Mouse (Mus musculus) bone marrow, adult 2 months (tissue): ENCODE measurements around the gene Cmtm6.

Experiments used
- CTCF ChIP-seq: fragments of 200-500 bp; IDR thresholded peaks from 2 replicates; pipeline ENCODE4 v1.5.1; 2011; ENCODE audit warnings: low read length, control low read depth; ENCODE audit not compliant: control insufficient read depth, insufficient read depth
- POLR2A ChIP-seq: fragments of 200-500 bp; IDR thresholded peaks from 2 replicates; pipeline ENCODE4 v1.6.1; 2011; ENCODE audit warnings: low read depth, mild to moderate bottlenecking, control low read depth, low read length, borderline replicate concordance; ENCODE audit not compliant: control insufficient read depth

DNA sequence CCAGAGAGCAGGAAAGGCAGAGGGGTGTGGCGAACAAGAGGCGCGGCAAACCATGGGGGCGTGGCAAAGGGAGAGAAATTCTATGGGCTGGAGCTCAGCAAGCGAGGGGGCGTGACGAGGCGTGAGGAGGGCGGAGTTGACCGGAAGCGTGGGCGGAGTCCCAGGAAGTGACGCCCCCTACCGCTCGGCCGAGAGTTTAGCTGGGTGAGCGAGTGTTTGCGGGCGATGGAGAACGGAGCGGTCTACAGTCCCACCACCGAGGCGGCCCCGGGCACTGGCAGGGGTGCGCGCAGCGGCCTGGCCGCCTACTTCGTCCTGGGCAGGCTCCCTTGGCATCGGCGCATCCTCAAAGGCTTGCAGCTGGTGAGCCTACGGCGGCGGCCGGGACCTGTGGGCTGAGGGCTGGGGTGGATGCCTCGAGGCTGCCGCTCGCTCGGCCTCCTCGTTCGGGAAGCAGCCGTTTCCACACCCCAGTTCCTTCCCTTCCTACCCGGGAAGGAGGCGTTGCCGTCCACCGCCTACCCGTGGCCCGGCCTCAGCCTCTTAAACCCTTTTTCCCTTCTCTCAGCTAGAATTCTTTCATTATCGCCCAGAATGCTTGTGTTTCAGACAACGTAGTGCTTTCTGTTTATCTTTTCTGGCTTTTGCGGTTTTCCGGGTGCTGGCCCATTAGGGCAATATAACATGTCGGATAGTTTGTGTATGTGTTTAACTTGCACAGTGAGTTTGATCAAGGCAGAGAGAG, at the start of gene Cmtm6:
- TF ChIP-seq POLR2A: peak; percentile 94; the same call in 1 of the 2 replicates
- peak; percentile 62; the same call in 1 of the 2 replicates for TF ChIP-seq CTCF
